Mouse (Mus musculus): Measurements from ENCODE around the gene Tmem131.

- TF ChIP-seq POLR2A (IDR thresholded peaks at IDR 0.05; ENCODE audit: borderline replicate concordance, extremely low read depth, low read depth, low read length) (no peak), CTCF (IDR thresholded peaks at IDR 0.05; ENCODE audit: insufficient read depth, low read length) (no peak)
Observed at GRCm38 (mm10) chr1:36887172-36887571, 56.3 kb downstream of the Tmem131 start.
